Mouse (Mus musculus): ENCODE measurements around the gene Elmod3. TPM values are rescaled to one million over a fixed set of nuclear protein-coding genes. Genes with fewer than 3 reads are reported as not detected.

Elmod3 gene
- polyA plus RNA-seq, 1 experiment from 2014 or later: 18.2 TPM

GRCm38 (mm10) chr6:72586701-72587100 lies 11.5 kb downstream of the Elmod3 start:
- ATAC-seq (ENCODE audit: insufficient number of reproducible peaks, low FRiP score, low TSS enrichment, low read depth): no peak
- Histone ChIP-seq H3K4me3 (no peak overlapping the region), H3K27me3 (no peaks in the 10 kb centered on the region), H3K9ac (no peak overlapping the region), H3K4me1 (no peaks in the 10 kb centered on the region), H3K27ac (no peak overlapping the region), H3K36me3 (peaks cover 22% of the 10 kb centered on the region), H3K9me3 (no peaks in the 10 kb centered on the region), H3K4me2 (no peak overlapping the region)
- 76% methylated on average over 3 of the region's 3 CpGs for WGBS

- Histone ChIP-seq H3K27ac (no peak overlapping the region), H3K9me3 (no peaks in the 10 kb centered on the region), H3K4me2 (no peak overlapping the region), H3K4me3 (no peak overlapping the region), H3K9ac (no peak overlapping the region), H3K36me3 (peaks cover 33% of the 10 kb centered on the region), H3K27me3 (no peaks in the 10 kb centered on the region), H3K4me1 (no peaks in the 10 kb centered on the region)
- no peak for ATAC-seq (ENCODE audit: insufficient number of reproducible peaks, low FRiP score, low TSS enrichment, low read depth)
- 84% methylated on average over 11 of the region's 11 CpGs for WGBS
Measured at GRCm38 (mm10) chr6:72584154-72584553, 14.1 kb downstream of the Elmod3 start.

- H3K36me3 ChIP-seq: peaks cover 41% of the 10 kb centered on the region
- 86% methylated on average over 4 of the region's 4 CpGs for WGBS
Measured at GRCm38 (mm10) chr6:72583211-72583839, 14.9 kb downstream of the Elmod3 start.

GRCm38 (mm10) chr6:72581625-72582382 lies 16.4 kb downstream of the Elmod3 start:
- no peak overlapping the region for H3K27ac ChIP-seq
- no peaks in the 10 kb centered on the region for H3K27me3 ChIP-seq
- ATAC-seq (ENCODE audit: insufficient number of reproducible peaks, low FRiP score, low TSS enrichment, low read depth): no peak
- no peaks in the 10 kb centered on the region for H3K4me1 ChIP-seq
- H3K9ac ChIP-seq: no peak overlapping the region
- WGBS: 67% methylated on average over 11 of the region's 11 CpGs
- H3K4me3 ChIP-seq: no peak overlapping the region
- no peak overlapping the region for H3K4me2 ChIP-seq
- H3K9me3 ChIP-seq: no peaks in the 10 kb centered on the region
- peaks cover 41% of the 10 kb centered on the region for H3K36me3 ChIP-seq

More at GRCm38 (mm10) chr6:72583211-72583839, 14.9 kb downstream of the Elmod3 start:
- no peak overlapping the region for H3K9ac ChIP-seq
- no peak for ATAC-seq (ENCODE audit: insufficient number of reproducible peaks, low FRiP score, low TSS enrichment, low read depth)
- H3K9me3 ChIP-seq: no peaks in the 10 kb centered on the region
- H3K27ac ChIP-seq: no peak overlapping the region
- no peak overlapping the region for H3K4me2 ChIP-seq
- H3K4me3 ChIP-seq: no peak overlapping the region
- H3K27me3 ChIP-seq: no peaks in the 10 kb centered on the region
- no peaks in the 10 kb centered on the region for H3K4me1 ChIP-seq

GRCm38 (mm10) chr6:72576041-72576440 lies 22.2 kb downstream of the Elmod3 start:
- Histone ChIP-seq H3K4me3 (no peak overlapping the region), H3K4me1 (no peaks in the 10 kb centered on the region), H3K4me2 (no peak overlapping the region), H3K9me3 (no peaks in the 10 kb centered on the region), H3K9ac (no peak overlapping the region), H3K27me3 (no peaks in the 10 kb centered on the region), H3K27ac (no peak overlapping the region), H3K36me3 (peaks cover 53% of the 10 kb centered on the region)
- 86% methylated on average over 3 of the region's 3 CpGs for WGBS
- ATAC-seq (ENCODE audit: insufficient number of reproducible peaks, low FRiP score, low TSS enrichment, low read depth): no peak

GRCm38 (mm10) chr6:72571826-72572225 lies 26.4 kb downstream of the Elmod3 start:
- Histone ChIP-seq H3K4me2 (no peak overlapping the region), H3K4me3 (no peak overlapping the region), H3K9me3 (no peaks in the 10 kb centered on the region), H3K4me1 (no peaks in the 10 kb centered on the region), H3K27ac (no peak overlapping the region), H3K9ac (no peak overlapping the region), H3K27me3 (no peaks in the 10 kb centered on the region), H3K36me3 (peaks cover 35% of the 10 kb centered on the region)
- ATAC-seq (ENCODE audit: insufficient number of reproducible peaks, low FRiP score, low TSS enrichment, low read depth): no peak
- 48% methylated on average over 3 of the region's 3 CpGs for WGBS

- Histone ChIP-seq H3K36me3 (peaks cover 32% of the 10 kb centered on the region), H3K4me3 (no peak overlapping the region), H3K4me2 (no peak overlapping the region), H3K9me3 (no peaks in the 10 kb centered on the region), H3K27me3 (no peaks in the 10 kb centered on the region), H3K9ac (no peak overlapping the region), H3K4me1 (peaks cover 5% of the 10 kb centered on the region; the same call in 1 of the 2 replicates), H3K27ac (no peak overlapping the region)
- WGBS: 77% methylated on average over 10 of the region's 10 CpGs
- ATAC-seq (ENCODE audit: insufficient number of reproducible peaks, low FRiP score, low TSS enrichment, low read depth): no peak
Measured at GRCm38 (mm10) chr6:72570644-72571397, 27.4 kb downstream of the Elmod3 start.

- H3K4me3 ChIP-seq: no peak overlapping the region
- WGBS: 93% methylated on average over 10 of the region's 10 CpGs
Measured at GRCm38 (mm10) chr6:72568736-72569135, 29.5 kb downstream of the Elmod3 start.

GRCm38 (mm10) chr6:72567508-72567907 lies 30.7 kb downstream of the Elmod3 start:
- Histone ChIP-seq H3K9me3 (no peaks in the 10 kb centered on the region), H3K36me3 (peaks cover 11% of the 10 kb centered on the region; the same call in 1 of the 2 replicates), H3K27me3 (no peaks in the 10 kb centered on the region), H3K4me1 (peaks cover 17% of the 10 kb centered on the region), H3K4me2 (no peak overlapping the region), H3K4me3 (no peak overlapping the region), H3K27ac (no peak overlapping the region), H3K9ac (no peak overlapping the region)
- WGBS: 82% methylated on average over 5 of the region's 5 CpGs
- no peak for ATAC-seq (ENCODE audit: insufficient number of reproducible peaks, low FRiP score, low TSS enrichment, low read depth)

More at GRCm38 (mm10) chr6:72568736-72569135, 29.5 kb downstream of the Elmod3 start:
- Histone ChIP-seq H3K9ac (no peak overlapping the region), H3K27me3 (no peaks in the 10 kb centered on the region), H3K4me2 (no peak overlapping the region), H3K9me3 (no peaks in the 10 kb centered on the region), H3K36me3 (peaks cover 21% of the 10 kb centered on the region), H3K27ac (no peak overlapping the region), H3K4me1 (peaks cover 9% of the 10 kb centered on the region; the same call in 1 of the 2 replicates)
- ATAC-seq (ENCODE audit: insufficient number of reproducible peaks, low FRiP score, low TSS enrichment, low read depth): no peak

GRCm38 (mm10) chr6:72566044-72566443 lies 32.2 kb downstream of the Elmod3 start:
- H3K9me3 ChIP-seq: no peaks in the 10 kb centered on the region
- 3% methylated on average over 4 of the region's 4 CpGs for WGBS
- peaks cover 19% of the 10 kb centered on the region for H3K4me1 ChIP-seq
- peaks cover 11% of the 10 kb centered on the region; the same call in 1 of the 2 replicates for H3K36me3 ChIP-seq
- ATAC-seq (ENCODE audit: insufficient number of reproducible peaks, low FRiP score, low TSS enrichment, low read depth): peak; percentile 59
- no peak overlapping the region for H3K9ac ChIP-seq
- no peak overlapping the region for H3K4me2 ChIP-seq
- no peak overlapping the region for H3K4me3 ChIP-seq
- H3K27me3 ChIP-seq: no peaks in the 10 kb centered on the region
- no peak overlapping the region for H3K27ac ChIP-seq

GRCm38 (mm10) chr6:72565506-72565905 lies 32.7 kb downstream of the Elmod3 start:
- Histone ChIP-seq H3K9me3 (no peaks in the 10 kb centered on the region), H3K4me2 (no peak overlapping the region), H3K9ac (no peak overlapping the region), H3K36me3 (peaks cover 11% of the 10 kb centered on the region; the same call in 1 of the 2 replicates), H3K27me3 (no peaks in the 10 kb centered on the region), H3K27ac (no peak overlapping the region), H3K4me3 (no peak overlapping the region), H3K4me1 (peaks cover 19% of the 10 kb centered on the region)
- 75% methylated on average over 7 of the region's 7 CpGs for WGBS
- ATAC-seq (ENCODE audit: insufficient number of reproducible peaks, low FRiP score, low TSS enrichment, low read depth): no peak

GRCm38 (mm10) chr6:72562894-72563293 lies 35.3 kb downstream of the Elmod3 start:
- Histone ChIP-seq H3K27ac (peak overlapping the region; percentile 18), H3K9me3 (no peaks in the 10 kb centered on the region), H3K9ac (no peak overlapping the region), H3K4me3 (no peak overlapping the region), H3K4me2 (no peak overlapping the region), H3K27me3 (no peaks in the 10 kb centered on the region), H3K4me1 (peaks cover 19% of the 10 kb centered on the region), H3K36me3 (no peaks in the 10 kb centered on the region)
- WGBS: 41% methylated on average over 5 of the region's 5 CpGs
- ATAC-seq (ENCODE audit: insufficient number of reproducible peaks, low FRiP score, low TSS enrichment, low read depth): no peak
